Mouse (Mus musculus) stomach, postnatal 0 days (tissue): ENCODE measurements at regions not wholly inside any gene's neighbourhood (a gene's known extent, or its start where the extent isn't known, plus 50 kb on each side); places are given as distances from the start of the nearest gene placed in this dataset.

Experiments
- ATAC-seq: fragments of 200-750 bp; cut with Nextera tagmentation; 2 replicates; pipeline ENCODE4 v1.8.0; 2017; ENCODE audit not compliant: low FRiP score, low TSS enrichment
- DNase-seq: peaks from one replicate; pipeline ENCODE4 v3.0.0-alpha.2; 2016; ENCODE audit warnings: low spot score
- H3K27ac ChIP-seq: fragments of 300-500 bp; sonication (generic); replicated peaks from 2 replicates; pipeline ENCODE4 v1.5.1; 2014; ENCODE audit warnings: mild to moderate bottlenecking, control low read depth
- H3K27me3 ChIP-seq: fragments of 300-500 bp; sonication (generic); 2 replicates; pipeline ENCODE4 v1.6.1; 2014; ENCODE audit warnings: low read length; ENCODE audit not compliant: control insufficient read depth, insufficient read depth
- H3K36me3 ChIP-seq: fragments of 300-500 bp; sonication (generic); 2 replicates; pipeline ENCODE4 v1.6.1; 2014; ENCODE audit warnings: low read length, mixed read lengths; ENCODE audit not compliant: control insufficient read depth, insufficient read depth
- H3K4me1 ChIP-seq: fragments of 300-500 bp; sonication (generic); replicated peaks from 2 replicates; pipeline ENCODE4 v1.6.1; 2014; ENCODE audit warnings: antibody characterized with exemption; ENCODE audit not compliant: control insufficient read depth, insufficient read depth
- H3K4me2 ChIP-seq: fragments of 300-500 bp; sonication (generic); replicated peaks from 2 replicates; pipeline ENCODE4 v1.6.1; 2014; ENCODE audit warnings: low read depth, mild to moderate bottlenecking, control low read depth, moderate library complexity
- H3K4me3 ChIP-seq: fragments of 300-500 bp; sonication (generic); 2 replicates; pipeline ENCODE4 v1.5.1; 2014; ENCODE audit warnings: low read depth, low read length, control low read depth
- H3K9ac ChIP-seq: fragments of 300-500 bp; sonication (generic); 2 replicates; pipeline ENCODE4 v1.6.1; 2014; ENCODE audit warnings: mild to moderate bottlenecking, low read length, control low read depth, mixed read lengths
- H3K9me3 ChIP-seq: fragments of 300-500 bp; sonication (generic); 2 replicates; pipeline ENCODE4 v1.6.1; 2016; ENCODE audit warnings: low read length; ENCODE audit not compliant: control insufficient read depth
- CTCF ChIP-seq: IDR thresholded peaks from 2 replicates; pipeline ENCODE4 v1.5.1; 2016; ENCODE audit warnings: antibody characterized with exemption, low read depth, mild to moderate bottlenecking, moderate library complexity
- EP300 ChIP-seq: optimal IDR thresholded peaks from 2 replicates; pipeline ENCODE3; 2016; ENCODE audit warnings: antibody characterized with exemption
- WGBS: fragments of 180-500 bp; shearing (Covaris S2); extraction: QIAGEN DNeasy Blood & Tissue Kit; methylation state at CpG from one replicate; pipeline ENCODE4 v1.1.7; 2014; 5-methylcytosine and 5-hydroxymethylcytosine counted together

DNA sequence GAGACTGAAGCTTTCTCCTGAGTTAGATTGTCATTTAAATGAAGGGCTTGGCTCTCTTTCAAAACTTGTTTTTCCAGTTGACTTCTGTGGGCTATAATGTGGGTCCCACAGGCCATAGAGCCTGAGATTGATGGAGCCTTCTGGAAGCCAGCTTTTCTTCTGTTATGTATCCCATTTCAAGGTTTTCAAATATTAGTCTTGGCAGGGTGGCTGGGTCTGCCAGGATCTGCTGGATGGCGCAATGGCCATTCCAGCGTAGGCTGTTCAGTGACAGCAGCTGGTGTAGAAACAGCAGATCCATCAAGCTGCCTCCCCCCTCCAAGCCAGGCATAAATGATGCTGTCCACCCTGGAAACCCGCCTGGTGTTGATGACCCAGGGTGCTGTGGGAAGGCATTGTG, 264.4 kb upstream of the Adcy2 start:
- DNase-seq (no peak), ATAC-seq (no peak)
- Histone ChIP-seq H3K4me2 (no peak overlapping the region), H3K4me3 (no peak overlapping the region), H3K9ac (no peak overlapping the region), H3K4me1 (no peaks in the 10 kb centered on the region), H3K27me3 (no peaks in the 10 kb centered on the region), H3K9me3 (no peaks in the 10 kb centered on the region), H3K27ac (no peak overlapping the region), H3K36me3 (no peaks in the 10 kb centered on the region)
- 64% methylated on average over 3 of the region's 3 CpGs for WGBS
- TF ChIP-seq CTCF (no peak), EP300 (no peak)

- 76% methylated on average over 1 of the region's 1 CpGs for WGBS
- Histone ChIP-seq H3K9me3 (no peaks in the 10 kb centered on the region), H3K4me1 (no peaks in the 10 kb centered on the region), H3K9ac (no peak overlapping the region), H3K36me3 (no peaks in the 10 kb centered on the region), H3K27me3 (no peaks in the 10 kb centered on the region), H3K4me2 (no peak overlapping the region), H3K27ac (no peak overlapping the region), H3K4me3 (no peak overlapping the region)
- ATAC-seq (no peak), DNase-seq (no peak)
- no peak for TF ChIP-seq CTCF
- TF ChIP-seq EP300, result no peak
Measured at GRCm38 (mm10) chr13:69266071-69266470, 266.7 kb upstream of the Adcy2 start.

- 11% methylated on average over 3 of the region's 3 CpGs for WGBS
- no peak overlapping the region for H3K4me2 ChIP-seq
- H3K9me3 ChIP-seq, result no peaks in the 10 kb centered on the region
- DNase-seq, result no peak
- no peaks in the 10 kb centered on the region for H3K27me3 ChIP-seq
- H3K36me3 ChIP-seq, result no peaks in the 10 kb centered on the region
- H3K4me3 ChIP-seq, result no peak overlapping the region
- no peak overlapping the region for H3K27ac ChIP-seq
- ATAC-seq, result no peak
- H3K9ac ChIP-seq, result no peak overlapping the region
- H3K4me1 ChIP-seq, result no peaks in the 10 kb centered on the region
- no peak for TF ChIP-seq CTCF
- no peak for TF ChIP-seq EP300
Measured at GRCm38 (mm10) chr13:69272506-69272905, 261.0 kb upstream of the Nsun2 start.

- TF ChIP-seq CTCF (no peak), EP300 (no peak)
- Histone ChIP-seq H3K9ac (no peak overlapping the region), H3K4me1 (no peaks in the 10 kb centered on the region), H3K9me3 (no peaks in the 10 kb centered on the region), H3K36me3 (no peaks in the 10 kb centered on the region), H3K27me3 (no peaks in the 10 kb centered on the region), H3K4me3 (no peak overlapping the region), H3K27ac (no peak overlapping the region), H3K4me2 (no peak overlapping the region)
- ATAC-seq (no peak), DNase-seq (no peak)
- WGBS, result 78% methylated on average over 8 of the region's 8 CpGs
Measured at GRCm38 (mm10) chr13:69279647-69280046, 253.9 kb upstream of the Nsun2 start.

GRCm38 (mm10) chr13:69294483-69294882, 239.1 kb upstream of the Nsun2 start:
- TF ChIP-seq EP300, result no peak
- no peak for TF ChIP-seq CTCF
- DNase-seq (no peak), ATAC-seq (no peak)
- Histone ChIP-seq H3K27me3 (no peaks in the 10 kb centered on the region), H3K9me3 (no peaks in the 10 kb centered on the region), H3K4me2 (no peak overlapping the region), H3K4me3 (no peak overlapping the region), H3K9ac (no peak overlapping the region), H3K36me3 (no peaks in the 10 kb centered on the region), H3K4me1 (no peaks in the 10 kb centered on the region), H3K27ac (no peak overlapping the region)
- 58% methylated on average over 1 of the region's 1 CpGs for WGBS

GRCm38 (mm10) chr13:69303316-69303715, 230.2 kb upstream of the Nsun2 start:
- no peak for DNase-seq
- TF ChIP-seq CTCF, result no peak
- TF ChIP-seq EP300, result no peak
- 84% methylated on average over 2 of the region's 2 CpGs for WGBS
- ATAC-seq, result no peak
- Histone ChIP-seq H3K36me3 (no peaks in the 10 kb centered on the region), H3K4me2 (no peak overlapping the region), H3K4me1 (no peaks in the 10 kb centered on the region), H3K27me3 (no peaks in the 10 kb centered on the region), H3K4me3 (no peak overlapping the region), H3K9ac (no peak overlapping the region), H3K27ac (no peak overlapping the region), H3K9me3 (no peaks in the 10 kb centered on the region)
